ENCODE assay signal across 21 mouse cellular contexts in genomic region chr13:102786666-102787230, GRCm38 (mm10).
DNase-seq lines count a peak whose midpoint lies in the region; ATAC-seq and TF ChIP-seq lines count a peak whose summit lies in the region.
"Had no signal": no experiment of that assay in that cellular context is flagged by ENCODE, and none has a peak within 500 bp of the region (broad histone marks: within the 10 kb centered on the region; RNA-seq: fewer than 3 reads in every experiment).

No protein-coding gene starts in this region.

- no peaks in the 10 kb centered on the region for H3K27me3 ChIP-seq in embryonic facial prominence, embryonic 13.5 days
- no peaks in the 10 kb centered on the region for H3K27me3 ChIP-seq in embryonic facial prominence, embryonic 10.5 days (replicated peaks; ENCODE audit: low read depth, poor library complexity, severe bottlenecking)
- H3K27me3 ChIP-seq in kidney, postnatal 0 days (ENCODE audit: insufficient read depth, low read length): no peaks in the 10 kb centered on the region
- H3K27me3 ChIP-seq in Patski: no peaks in the 10 kb centered on the region
- H3K27me3 ChIP-seq: heart, embryonic 15.5 days; megakaryocyte, embryonic 14.5 days; neural tube, embryonic 13.5 days had no signal

- TF ChIP-seq CTCF in kidney, postnatal 0 days (IDR thresholded peaks at IDR 0.05; ENCODE audit: low read depth): no peak
- no peak for TF ChIP-seq CTCF in Patski (IDR thresholded peaks at IDR 0.05)

- ATAC-seq in embryonic facial prominence, embryonic 13.5 days (ENCODE audit: insufficient number of reproducible peaks, insufficient read depth, low FRiP score, low TSS enrichment, low read depth): no peak
- ATAC-seq in kidney, postnatal 0 days (replicated peaks; ENCODE audit: low FRiP score, low read depth): no peak
- no peak for ATAC-seq in Patski
- ATAC-seq: forebrain, embryonic 14.5 days; hindbrain, postnatal 0 days; intestine, postnatal 0 days had no signal

- H3K4me3 ChIP-seq in embryonic facial prominence, embryonic 13.5 days: no peak overlapping the region
- H3K4me3 ChIP-seq in embryonic facial prominence, embryonic 10.5 days: no peak overlapping the region
- no peak overlapping the region for H3K4me3 ChIP-seq in kidney, postnatal 0 days (replicated peaks; ENCODE audit: low read depth, low read length)
- H3K4me3 ChIP-seq: erythroblast, embryonic 14.5 days; heart, embryonic 15.5 days; megakaryocyte, embryonic 14.5 days; neural tube, embryonic 13.5 days had no signal

- H3K4me1 ChIP-seq in embryonic facial prominence, embryonic 13.5 days: peaks cover 8% of the 10 kb centered on the region
- H3K4me1 ChIP-seq in embryonic facial prominence, embryonic 10.5 days: peaks cover 12% of the 10 kb centered on the region
- no peaks in the 10 kb centered on the region for H3K4me1 ChIP-seq in kidney, postnatal 0 days (replicated peaks; ENCODE audit: insufficient read depth, low read length)
- H3K4me1 ChIP-seq: heart, embryonic 15.5 days had no signal

- no peak overlapping the region for H3K4me2 ChIP-seq in embryonic facial prominence, embryonic 13.5 days
- H3K4me2 ChIP-seq in kidney, postnatal 0 days (ENCODE audit: low read length): no peak overlapping the region
- H3K4me2 ChIP-seq: heart, embryonic 15.5 days; liver, embryonic 11.5 days; neural tube, embryonic 13.5 days had no signal

- 0 out of 2 replicates have a peak overlapping the region, but pooled peaks have one; percentile 33 for H3K27ac ChIP-seq in embryonic facial prominence, embryonic 13.5 days
- no peak overlapping the region for H3K27ac ChIP-seq in embryonic facial prominence, embryonic 10.5 days (replicated peaks)
- no peak overlapping the region for H3K27ac ChIP-seq in kidney, postnatal 0 days
- H3K27ac ChIP-seq: heart, embryonic 15.5 days; hindbrain, postnatal 0 days; neural tube, embryonic 13.5 days had no signal

- H3K36me3 ChIP-seq in embryonic facial prominence, embryonic 13.5 days: peaks cover 16% of the 10 kb centered on the region; the same call in 1 of the 2 replicates
- peaks cover 44% of the 10 kb centered on the region for H3K36me3 ChIP-seq in embryonic facial prominence, embryonic 10.5 days (replicated peaks)
- H3K36me3 ChIP-seq in kidney, postnatal 0 days (ENCODE audit: insufficient read depth, low read length): peaks cover 12% of the 10 kb centered on the region; the same call in 1 of the 2 replicates
- H3K36me3 ChIP-seq: neural tube, embryonic 13.5 days had no signal

- H3K9ac ChIP-seq in embryonic facial prominence, embryonic 13.5 days: no peak overlapping the region
- H3K9ac ChIP-seq in kidney, postnatal 0 days (ENCODE audit: low read depth, low read length): no peak overlapping the region
- H3K9ac ChIP-seq: heart, embryonic 15.5 days; neural tube, embryonic 13.5 days had no signal

- H3K9me3 ChIP-seq in embryonic facial prominence, embryonic 13.5 days: no peaks in the 10 kb centered on the region
- H3K9me3 ChIP-seq in embryonic facial prominence, embryonic 10.5 days: no peaks in the 10 kb centered on the region
- no peaks in the 10 kb centered on the region for H3K9me3 ChIP-seq in kidney, postnatal 0 days (replicated peaks; ENCODE audit: low read length)
- H3K9me3 ChIP-seq: heart, embryonic 15.5 days; megakaryocyte, embryonic 14.5 days; neural tube, embryonic 13.5 days had no signal

- CTCF ChIA-PET in Patski (lab: Charles Lee): interaction anchor here (1.0 kb wide), 1 partner anchor 12 kb away, joined by 5 read pairs; no protein-coding TSS in a partner anchor

- no peak for DNase-seq in embryonic facial prominence, embryonic 10.5 days (ENCODE audit: low spot score)
- peak; percentile 33 for DNase-seq in kidney, postnatal 0 days (ENCODE audit: low spot score)
- DNase-seq in kidney, adult 9 months: no peak
- peak; percentile 27 for DNase-seq in Patski (ENCODE audit: low read depth, low spot score)
- DNase-seq in right cerebral cortex, postnatal 4 days: no peak
- DNase-seq in urinary bladder, postnatal 14 days (ENCODE audit: low spot score): no peak
- DNase-seq: cerebellum, adult 11-12 months; cerebellum, postnatal 14 days; lung, adult 18-20 months; midbrain, embryonic 14.5 days; right cerebral cortex, adult 18-20 months; thymus, postnatal 4 days had no signal

- 67% methylated on average over 10 of the region's 10 CpGs for WGBS in embryonic facial prominence, embryonic 13.5 days
- 94% methylated on average over 10 of the region's 10 CpGs for WGBS in embryonic facial prominence, embryonic 10.5 days
- 85% methylated on average over 10 of the region's 10 CpGs for WGBS in kidney, postnatal 0 days

- POLR2A ChIA-PET in Patski (lab: Charles Lee): no interaction called here

- in situ Hi-C loops in Patski (cut with MboI; ENCODE audit: low pct_unique_long_range_greater_than_20kb): no loop called here

Comparison
In these comparisons a context has a peak if more than half of its experiments do, and no peak if none do; other contexts are left out.
1. DNase-seq: peak in kidney, postnatal 0 days (single experiment) and Patski (single experiment); none in embryonic facial prominence, embryonic 10.5 days (single experiment), kidney, adult 9 months (single experiment), right cerebral cortex, postnatal 4 days (single experiment) and urinary bladder, postnatal 14 days (single experiment).